In genomic region chr2:31508851-31509250, GRCm38 (mm10) we compare ENCODE assay signal across 22 mouse cellular contexts. TPM values are rescaled to one million over a fixed set of nuclear protein-coding genes. Genes with fewer than 3 reads are reported as not detected.
DNase-seq lines count a peak whose midpoint lies in the region; ATAC-seq and TF ChIP-seq lines count a peak whose summit lies in the region.
"Had no signal": no experiment of that assay in that cellular context is flagged by ENCODE, and none has a peak within 500 bp of the region (broad histone marks: within the 10 kb centered on the region; RNA-seq: fewer than 3 reads in every experiment).

No protein-coding gene starts in this region.

- no peak overlapping the region for H3K4me2 ChIP-seq in kidney, postnatal 0 days (ENCODE audit: low read length)
- no peak overlapping the region for H3K4me2 ChIP-seq in liver, embryonic 14.5 days (ENCODE audit: low read depth)
- no peak overlapping the region for H3K4me2 ChIP-seq in liver, embryonic 12.5 days
- H3K4me2 ChIP-seq: embryonic facial prominence, embryonic 12.5 days; forebrain, embryonic 15.5 days; heart, embryonic 11.5 days; heart, embryonic 15.5 days; hindbrain, embryonic 13.5 days had no signal

- no peaks in the 10 kb centered on the region for H3K4me1 ChIP-seq in kidney, postnatal 0 days (replicated peaks; ENCODE audit: insufficient read depth, low read length)
- H3K4me1 ChIP-seq in liver, embryonic 14.5 days (replicated peaks; ENCODE audit: control insufficient read depth in 2 of 2, insufficient read depth in 2 of 2, low read length in 1 of 2) = no peaks in the 10 kb centered on the region
- H3K4me1 ChIP-seq in liver, embryonic 12.5 days = no peaks in the 10 kb centered on the region
- H3K4me1 ChIP-seq in E14TG2a.4 (replicated peaks; ENCODE audit: low read depth, low read length) = peaks cover 61% of the 10 kb centered on the region
- H3K4me1 ChIP-seq: heart, embryonic 15.5 days had no signal

- 96% methylated on average over 6 of the region's 6 CpGs for WGBS in kidney, postnatal 0 days
- 71% methylated on average over 6 of the region's 6 CpGs for WGBS in liver, embryonic 14.5 days (ENCODE audit: insufficient replicate concordance)
- WGBS in liver, embryonic 12.5 days (ENCODE audit: insufficient replicate concordance) = 81% methylated on average over 6 of the region's 6 CpGs

- no peak for DNase-seq in kidney, postnatal 0 days (ENCODE audit: low spot score)
- no peak for DNase-seq in kidney, postnatal 4 days
- DNase-seq in liver, embryonic 14.5 days (ENCODE audit: low read depth in 3 of 3, low spot score in 3 of 3) = no peak
- peak; percentile 41 for DNase-seq in ES-CJ7 (ENCODE audit: low read depth, low spot score)
- DNase-seq in cerebellum, adult 9-10 months = no peak
- DNase-seq: adrenal gland, adult 2 months; adrenal gland, postnatal 25 days; cerebellum, adult 18-20 months; cerebellum, postnatal 14 days; embryo, embryonic 11 days; heart, adult 2 months; heart, postnatal 14 days had no signal

- H3K27ac ChIP-seq in kidney, postnatal 0 days = no peak overlapping the region
- no peak overlapping the region for H3K27ac ChIP-seq in liver, embryonic 14.5 days
- no peak overlapping the region for H3K27ac ChIP-seq in liver, embryonic 12.5 days
- H3K27ac ChIP-seq: embryonic facial prominence, embryonic 12.5 days; forebrain, embryonic 15.5 days; heart, adult 2 months; heart, embryonic 15.5 days; hindbrain, embryonic 13.5 days; hindbrain, postnatal 0 days had no signal

- no peak overlapping the region for H3K4me3 ChIP-seq in kidney, postnatal 0 days (replicated peaks; ENCODE audit: low read depth, low read length)
- no peak overlapping the region for H3K4me3 ChIP-seq in liver, embryonic 14.5 days (ENCODE audit: insufficient read depth in 1 of 2, low read depth in 2 of 2, low read length in 2 of 2)
- H3K4me3 ChIP-seq in liver, embryonic 12.5 days = no peak overlapping the region
- H3K4me3 ChIP-seq in E14TG2a.4 (replicated peaks; ENCODE audit: low read length) = no peak overlapping the region
- H3K4me3 ChIP-seq: embryonic facial prominence, embryonic 12.5 days; forebrain, embryonic 15.5 days; heart, adult 2 months; heart, embryonic 15.5 days; hindbrain, embryonic 13.5 days had no signal

- no peaks in the 10 kb centered on the region for H3K36me3 ChIP-seq in kidney, postnatal 0 days (ENCODE audit: insufficient read depth, low read length)
- H3K36me3 ChIP-seq in liver, embryonic 14.5 days (replicated peaks; ENCODE audit: control insufficient read depth, insufficient read depth, low read depth) = no peaks in the 10 kb centered on the region
- H3K36me3 ChIP-seq in liver, embryonic 12.5 days = peaks cover 23% of the 10 kb centered on the region
- H3K36me3 ChIP-seq in E14TG2a.4 (ENCODE audit: insufficient read depth, low read length) = peaks cover 95% of the 10 kb centered on the region
- H3K36me3 ChIP-seq: embryonic facial prominence, embryonic 12.5 days; forebrain, embryonic 15.5 days; heart, embryonic 15.5 days; hindbrain, embryonic 13.5 days had no signal

- no peaks in the 10 kb centered on the region for H3K9me3 ChIP-seq in kidney, postnatal 0 days (replicated peaks; ENCODE audit: low read length)
- H3K9me3 ChIP-seq in liver, embryonic 14.5 days (ENCODE audit: control insufficient read depth, low read length) = no peaks in the 10 kb centered on the region
- H3K9me3 ChIP-seq in liver, embryonic 12.5 days (replicated peaks) = no peaks in the 10 kb centered on the region
- no peaks in the 10 kb centered on the region for H3K9me3 ChIP-seq in E14TG2a.4 (ENCODE audit: low read length)
- H3K9me3 ChIP-seq: embryonic facial prominence, embryonic 12.5 days; forebrain, embryonic 15.5 days; heart, embryonic 15.5 days; hindbrain, embryonic 13.5 days had no signal

- peak; percentile 11; the same call in 1 of the 2 replicates for TF ChIP-seq CTCF in kidney, postnatal 0 days (IDR thresholded peaks at IDR 0.05; ENCODE audit: low read depth)
- peak; percentile 18; the same call in 1 of the 2 replicates for TF ChIP-seq CTCF in liver, embryonic 14.5 days (IDR thresholded peaks at IDR 0.05; ENCODE audit: low read depth)
- peak; percentile 18; the same call in 1 of the 2 replicates for TF ChIP-seq CTCF in E14TG2a.4 (conservative IDR thresholded peaks at IDR 0.05; ENCODE audit: low read length)

- H3K27me3 ChIP-seq in kidney, postnatal 0 days (ENCODE audit: insufficient read depth, low read length) = no peaks in the 10 kb centered on the region
- H3K27me3 ChIP-seq in liver, embryonic 14.5 days (ENCODE audit: control insufficient read depth, insufficient read depth, low read length) = no peaks in the 10 kb centered on the region
- no peaks in the 10 kb centered on the region for H3K27me3 ChIP-seq in liver, embryonic 12.5 days (replicated peaks)
- H3K27me3 ChIP-seq in E14TG2a.4 (ENCODE audit: insufficient read depth, low read length) = no peaks in the 10 kb centered on the region
- H3K27me3 ChIP-seq: CH12.LX; embryonic facial prominence, embryonic 12.5 days had no signal

- no peak for ATAC-seq in kidney, postnatal 0 days (replicated peaks; ENCODE audit: low FRiP score, low read depth)
- ATAC-seq in liver, embryonic 14.5 days (ENCODE audit: insufficient read depth) = no peak
- no peak for ATAC-seq in liver, embryonic 12.5 days
- no peak for ATAC-seq in granulocyte monocyte progenitor cell, adult 5-6 weeks (replicated peaks; ENCODE audit: poor library complexity, severe bottlenecking)
- ATAC-seq: forebrain, embryonic 15.5 days; hindbrain, postnatal 0 days had no signal

- no peak overlapping the region for H3K9ac ChIP-seq in kidney, postnatal 0 days (ENCODE audit: low read depth, low read length)
- H3K9ac ChIP-seq in liver, embryonic 14.5 days (replicated peaks) = no peak overlapping the region
- H3K9ac ChIP-seq in liver, embryonic 12.5 days = no peak overlapping the region
- H3K9ac ChIP-seq: embryonic facial prominence, embryonic 12.5 days; forebrain, embryonic 15.5 days; heart, embryonic 15.5 days; hindbrain, embryonic 13.5 days had no signal

- TF ChIP-seq EP300 in liver, embryonic 14.5 days (IDR thresholded peaks at IDR 0.05; ENCODE audit: low read depth) = no peak

RNA-seq across cellular contexts. Expression of gene Ass1, which starts 38.8 kb away (rescaled TPM):
- polyA plus RNA-seq in kidney, postnatal 0 days (2015; fragmentation: Nextera tagmentation; extraction: Ambion mirVana) = 319 and 427 TPM in 2 replicates
- polyA plus RNA-seq in liver, embryonic 14.5 days (2012; rRNA removed) = 53.3 and 64.7 TPM in 2 replicates
- polyA plus RNA-seq in liver, embryonic 14.5 days (2014; fragmentation: Nextera tagmentation; extraction: Ambion mirVana) = 86.7 and 97.2 TPM in 2 replicates
- polyA plus RNA-seq in liver, embryonic 12.5 days (2016; fragmentation: Nextera tagmentation; extraction: Ambion mirVana) = 58.9 and 59.9 TPM in 2 replicates
- total RNA-seq in granulocyte monocyte progenitor cell, adult 5-6 weeks (2014; fragmentation: Nextera tagmentation) = 148 and 162 TPM in 2 replicates
- total RNA-seq in granulocyte monocyte progenitor cell, adult 5-6 weeks (2017) = 115 and 128 TPM in 2 replicates
